Mouse (Mus musculus) megakaryocyte progenitor cell, adult 5-6 weeks (primary cell): ENCODE measurements around the gene Borcs6. TPM values are rescaled to one million over a fixed set of nuclear protein-coding genes. Genes with fewer than 3 reads are reported as not detected.

Source experiments
- ATAC-seq: replicated peaks from 2 replicates; pipeline ENCODE4 v1.8.0; 2016; ENCODE audit warnings: mild to moderate bottlenecking, moderate TSS enrichment, inconsistent platforms; ENCODE audit not compliant: poor library complexity
- total RNA-seq, 2 experiments: library from RNA; stranded (forward) in 1 of 2; stranded (reverse) in 1 of 2; fragments of 157-497, 149-512 nt in 1 of 2; fragments of 200-1000 nt in 1 of 2; gene quantifications; 2 replicates each; pipeline versions ENCODE4 v1.2.3 to v1.2.4; 2015 to 2017

Borcs6 gene
- total RNA-seq, 2 experiments from 2014 or later = 6.7 to 7.6 TPM

DNA sequence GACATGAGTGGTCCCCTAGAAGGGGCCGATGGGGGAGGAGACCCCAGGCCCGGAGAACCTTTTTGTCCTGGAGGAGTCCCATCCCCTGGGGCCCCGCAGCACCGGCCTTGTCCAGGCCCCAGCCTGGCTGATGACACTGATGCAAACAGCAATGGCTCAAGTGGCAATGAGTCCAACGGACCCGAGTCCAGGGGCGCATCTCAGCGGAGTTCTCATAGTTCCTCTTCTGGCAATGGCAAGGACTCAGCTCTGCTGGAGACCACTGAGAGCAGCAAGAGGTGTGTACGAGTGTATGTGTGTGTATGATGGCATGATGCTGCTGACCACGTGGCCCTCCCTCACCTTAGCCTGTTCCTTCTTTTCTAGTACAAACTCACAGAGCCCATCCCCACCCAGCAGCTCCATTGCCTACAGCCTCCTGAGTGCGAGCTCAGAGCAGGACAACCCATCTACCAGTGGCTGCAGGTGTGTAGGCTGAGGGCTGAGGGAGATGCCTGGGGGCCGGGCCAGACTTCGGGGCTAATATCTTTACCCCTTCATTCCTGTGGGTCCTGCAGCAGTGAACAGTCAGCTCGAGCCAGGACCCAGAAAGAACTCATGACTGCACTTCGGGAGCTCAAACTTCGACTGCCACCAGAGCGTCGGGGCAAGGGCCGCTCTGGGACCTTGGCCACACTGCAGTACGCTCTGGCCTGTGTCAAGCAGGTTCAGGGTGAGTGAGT is 41.3 kb downstream of the Borcs6 start:
- ATAC-seq = no peak

DNA sequence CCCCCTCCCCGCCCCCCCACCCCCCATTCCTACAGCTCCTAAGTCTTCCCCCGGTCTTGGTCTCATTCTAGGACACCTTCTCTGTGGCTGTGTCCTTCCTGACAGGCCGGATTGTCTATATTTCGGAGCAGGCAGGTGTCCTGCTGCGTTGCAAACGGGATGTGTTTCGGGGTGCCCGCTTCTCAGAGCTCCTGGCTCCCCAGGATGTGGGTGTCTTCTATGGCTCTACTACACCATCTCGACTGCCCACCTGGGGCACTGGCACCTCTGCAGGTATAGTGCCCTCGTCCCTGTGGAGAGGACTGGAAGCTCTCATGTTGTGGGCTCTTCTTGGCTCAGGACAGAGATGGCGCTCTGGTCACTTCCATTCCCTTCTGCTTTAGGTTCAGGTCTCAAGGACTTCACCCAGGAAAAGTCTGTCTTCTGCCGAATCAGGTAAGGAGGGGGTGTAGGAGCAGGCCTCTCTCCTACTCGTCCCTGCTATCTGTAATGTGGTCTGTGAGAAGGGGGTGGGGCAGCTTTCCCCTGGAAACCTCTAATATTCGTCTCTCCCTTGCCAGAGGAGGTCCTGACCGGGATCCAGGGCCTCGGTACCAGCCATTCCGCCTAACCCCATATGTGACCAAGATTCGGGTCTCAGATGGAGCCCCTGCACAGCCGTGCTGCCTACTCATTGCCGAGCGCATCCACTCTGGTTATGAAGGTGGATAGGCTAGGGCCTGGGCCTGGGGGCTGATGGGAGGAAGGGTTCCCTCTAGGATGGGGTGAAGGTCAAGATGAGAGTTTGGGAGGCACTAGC is 42.3 kb downstream of the Borcs6 start:
- no peak for ATAC-seq

DNA sequence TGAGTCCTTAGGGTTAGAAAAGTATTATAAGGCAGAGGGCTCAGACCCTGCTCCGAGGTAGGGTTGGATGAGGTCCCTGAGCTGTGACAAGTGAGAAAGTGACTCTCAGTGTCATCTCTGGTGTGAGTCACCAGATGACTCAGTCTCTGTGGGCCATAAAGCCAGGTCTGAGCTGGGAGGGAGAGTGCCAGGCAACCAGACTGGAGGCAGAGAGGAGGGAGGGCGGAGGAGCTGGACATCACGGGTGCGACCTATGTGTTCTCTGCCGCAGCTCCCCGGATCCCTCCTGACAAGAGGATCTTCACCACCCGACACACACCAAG is 42.8 kb downstream of the Borcs6 start:
- no peak for ATAC-seq

DNA sequence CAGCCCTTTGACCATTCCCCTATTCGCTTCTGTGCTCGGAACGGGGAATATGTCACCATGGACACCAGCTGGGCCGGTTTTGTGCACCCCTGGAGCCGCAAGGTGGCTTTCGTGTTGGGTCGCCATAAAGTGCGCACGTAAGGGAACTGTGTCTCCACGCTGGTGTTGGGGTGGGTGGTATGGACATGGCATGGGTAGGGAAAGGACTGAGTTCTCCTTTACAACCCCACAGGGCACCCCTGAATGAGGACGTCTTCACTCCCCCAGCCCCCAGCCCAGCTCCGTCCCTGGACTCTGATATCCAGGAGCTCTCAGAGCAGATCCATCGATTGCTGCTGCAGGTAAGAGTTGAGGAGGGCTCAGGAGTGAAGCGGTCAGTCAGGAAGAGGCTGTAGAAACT is 43.6 kb downstream of the Borcs6 start:
- no peak for ATAC-seq

DNA sequence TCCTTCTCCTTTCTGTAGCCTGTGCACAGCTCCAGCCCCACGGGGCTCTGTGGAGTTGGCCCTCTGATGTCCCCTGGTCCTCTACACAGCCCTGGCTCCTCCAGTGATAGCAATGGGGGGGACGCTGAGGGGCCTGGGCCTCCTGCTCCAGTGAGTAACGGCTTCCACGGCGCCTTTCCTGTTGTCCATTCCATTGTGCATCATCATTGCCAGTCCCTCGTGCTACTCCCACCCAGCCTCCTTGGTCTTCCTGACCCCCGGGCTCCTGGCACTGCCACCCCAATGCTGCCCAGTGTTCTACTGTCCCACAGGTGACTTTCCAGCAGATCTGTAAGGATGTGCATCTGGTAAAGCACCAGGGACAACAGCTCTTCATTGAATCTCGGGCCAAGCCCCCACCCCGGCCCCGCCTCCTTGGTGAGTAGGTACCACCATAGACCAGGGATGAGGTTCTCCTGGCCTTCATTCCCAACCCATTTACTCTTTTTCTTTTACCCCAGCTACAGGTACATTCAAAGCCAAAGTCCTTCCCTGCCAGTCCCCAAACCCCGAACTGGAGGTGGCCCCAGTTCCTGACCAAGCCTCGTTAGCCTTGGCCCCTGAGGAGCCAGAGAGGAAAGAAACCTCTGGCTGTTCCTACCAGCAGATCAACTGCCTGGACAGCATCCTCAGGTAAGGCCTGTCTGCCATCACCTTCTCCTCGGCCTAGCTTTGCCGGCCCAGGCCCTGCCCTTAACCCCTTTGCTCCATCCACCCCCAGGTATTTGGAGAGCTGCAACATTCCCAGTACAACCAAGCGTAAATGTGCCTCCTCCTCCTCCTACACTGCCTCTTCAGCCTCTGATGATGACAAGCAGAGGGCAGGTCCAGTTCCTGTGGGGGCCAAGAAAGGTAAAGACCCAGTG is 44.3 kb downstream of the Borcs6 start:
- ATAC-seq = no peak

DNA sequence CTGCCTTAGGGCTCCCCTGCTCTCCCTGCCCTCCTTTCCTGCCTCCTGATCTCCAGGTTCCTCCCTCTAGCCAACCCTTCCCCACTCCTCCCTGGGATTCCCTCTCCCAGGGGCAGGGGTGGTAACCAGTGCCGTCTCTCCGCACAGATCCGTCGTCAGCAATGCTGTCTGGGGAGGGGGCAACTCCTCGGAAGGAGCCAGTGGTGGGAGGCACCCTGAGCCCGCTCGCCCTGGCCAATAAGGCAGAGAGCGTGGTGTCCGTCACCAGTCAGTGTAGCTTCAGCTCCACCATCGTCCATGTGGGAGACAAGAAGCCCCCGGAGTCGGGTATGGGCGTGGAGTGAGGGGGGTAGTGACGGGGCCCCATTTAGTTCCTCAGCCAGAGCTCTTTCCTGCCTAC is 45.0 kb downstream of the Borcs6 start:
- no peak for ATAC-seq

DNA sequence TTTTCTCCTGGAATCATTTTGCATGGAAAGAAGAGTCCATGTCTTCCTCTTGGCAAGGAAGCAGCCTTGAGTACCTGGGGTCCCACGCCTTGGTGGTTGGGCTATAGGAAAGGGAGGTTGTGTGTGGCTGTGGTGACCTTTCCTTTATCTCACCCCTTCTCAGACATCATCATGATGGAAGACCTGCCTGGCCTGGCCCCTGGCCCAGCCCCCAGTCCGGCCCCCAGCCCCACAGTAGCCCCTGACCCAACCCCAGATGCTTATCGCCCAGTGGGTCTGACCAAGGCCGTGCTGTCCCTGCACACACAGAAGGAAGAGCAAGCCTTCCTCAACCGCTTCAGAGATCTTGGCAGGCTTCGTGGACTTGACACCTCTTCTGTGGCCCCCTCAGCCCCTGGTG is 45.7 kb downstream of the Borcs6 start:
- ATAC-seq = no peak

DNA sequence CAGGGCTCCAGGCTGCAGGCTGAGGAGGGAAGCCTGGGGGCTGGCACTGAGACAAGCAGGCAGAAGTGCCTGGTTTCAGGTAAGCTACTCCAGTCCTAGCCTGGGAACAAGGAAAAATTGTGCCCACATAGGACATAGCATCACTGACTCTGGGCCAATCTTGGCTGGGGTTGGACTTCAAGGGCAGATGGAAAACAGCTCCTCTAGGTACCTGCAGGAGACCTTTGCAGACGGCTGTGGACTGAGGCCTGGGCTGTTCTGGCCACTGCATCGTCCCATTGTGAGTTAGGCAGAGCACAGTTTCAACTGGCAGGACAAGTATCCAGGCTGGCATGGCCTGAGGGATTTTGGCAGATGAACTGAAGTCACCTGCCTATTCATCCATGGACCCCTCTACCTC is 46.3 kb downstream of the Borcs6 start:
- ATAC-seq = no peak

DNA sequence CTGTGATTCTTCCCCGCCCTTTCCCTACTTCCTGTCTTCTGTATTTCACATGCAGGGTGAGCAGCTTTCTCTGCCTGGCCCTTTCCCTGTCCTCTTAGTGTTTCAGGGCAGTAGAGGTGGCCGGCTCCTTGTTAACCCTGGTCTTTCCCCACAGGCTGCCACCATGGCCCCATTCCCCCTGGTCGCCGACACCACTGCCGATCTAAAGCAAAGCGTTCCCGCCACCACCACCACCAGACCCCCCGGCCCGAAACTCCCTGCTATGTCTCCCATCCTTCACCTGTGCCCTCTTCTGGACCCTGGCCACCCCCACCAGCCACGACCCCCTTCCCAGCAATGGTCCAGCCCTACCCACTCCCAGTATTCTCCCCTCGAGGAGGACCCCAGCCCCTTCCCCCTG is 46.8 kb downstream of the Borcs6 start:
- ATAC-seq = no peak

DNA sequence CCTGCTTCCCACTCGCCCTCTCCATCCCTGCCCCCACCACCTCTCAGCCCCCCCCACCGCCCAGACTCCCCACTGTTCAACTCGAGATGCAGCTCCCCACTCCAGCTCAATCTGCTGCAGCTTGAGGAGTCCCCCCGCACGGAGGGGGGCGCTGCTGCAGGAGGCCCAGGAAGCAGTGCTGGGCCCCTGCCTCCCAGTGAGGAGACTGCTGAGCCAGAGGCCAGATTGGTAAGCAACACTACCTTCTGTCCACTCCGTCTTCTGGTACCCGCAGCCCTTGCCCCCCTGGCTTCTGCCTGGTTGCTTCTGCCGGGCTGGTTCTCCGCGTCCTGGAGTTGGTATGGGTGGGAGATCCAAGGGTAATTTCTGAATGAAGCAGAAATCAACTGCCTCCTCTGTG is 47.3 kb downstream of the Borcs6 start:
- no peak for ATAC-seq

DNA sequence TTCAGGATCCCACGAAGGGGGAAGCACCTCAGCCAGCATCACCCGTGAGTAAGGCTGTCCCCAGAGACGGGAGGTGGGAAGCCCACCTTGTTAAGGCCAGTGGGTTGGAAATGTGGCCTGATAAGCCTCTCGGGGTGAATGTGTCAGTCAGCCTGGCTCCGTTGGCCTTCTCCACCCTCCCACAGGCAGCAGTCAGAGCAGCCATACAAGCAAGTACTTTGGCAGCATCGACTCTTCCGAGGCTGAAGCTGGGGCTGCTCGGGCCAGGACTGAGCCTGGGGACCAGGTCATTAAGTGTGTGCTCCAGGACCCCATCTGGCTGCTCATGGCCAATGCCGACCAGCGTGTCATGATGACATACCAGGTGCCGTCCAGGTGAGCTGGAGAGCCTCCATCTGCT is 48.2 kb downstream of the Borcs6 start:
- ATAC-seq = no peak

DNA sequence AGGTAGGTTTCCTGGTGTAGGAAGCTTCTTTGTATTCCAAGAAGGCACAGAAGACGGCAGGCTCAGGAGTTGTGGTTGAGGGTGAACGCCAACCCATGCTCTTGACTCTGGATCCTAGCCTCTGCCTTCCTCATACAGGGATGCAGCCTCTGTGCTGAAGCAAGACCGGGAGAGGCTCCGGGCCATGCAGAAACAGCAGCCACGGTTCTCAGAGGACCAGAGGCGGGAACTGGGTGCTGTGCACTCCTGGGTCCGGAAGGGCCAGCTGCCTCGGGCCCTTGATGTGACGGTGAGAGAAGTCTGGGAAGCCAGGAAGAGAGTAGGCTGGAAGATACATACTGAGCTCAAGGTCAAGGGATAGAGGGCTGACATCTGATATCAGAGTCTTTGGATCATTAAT is 48.7 kb downstream of the Borcs6 start:
- no peak for ATAC-seq

DNA sequence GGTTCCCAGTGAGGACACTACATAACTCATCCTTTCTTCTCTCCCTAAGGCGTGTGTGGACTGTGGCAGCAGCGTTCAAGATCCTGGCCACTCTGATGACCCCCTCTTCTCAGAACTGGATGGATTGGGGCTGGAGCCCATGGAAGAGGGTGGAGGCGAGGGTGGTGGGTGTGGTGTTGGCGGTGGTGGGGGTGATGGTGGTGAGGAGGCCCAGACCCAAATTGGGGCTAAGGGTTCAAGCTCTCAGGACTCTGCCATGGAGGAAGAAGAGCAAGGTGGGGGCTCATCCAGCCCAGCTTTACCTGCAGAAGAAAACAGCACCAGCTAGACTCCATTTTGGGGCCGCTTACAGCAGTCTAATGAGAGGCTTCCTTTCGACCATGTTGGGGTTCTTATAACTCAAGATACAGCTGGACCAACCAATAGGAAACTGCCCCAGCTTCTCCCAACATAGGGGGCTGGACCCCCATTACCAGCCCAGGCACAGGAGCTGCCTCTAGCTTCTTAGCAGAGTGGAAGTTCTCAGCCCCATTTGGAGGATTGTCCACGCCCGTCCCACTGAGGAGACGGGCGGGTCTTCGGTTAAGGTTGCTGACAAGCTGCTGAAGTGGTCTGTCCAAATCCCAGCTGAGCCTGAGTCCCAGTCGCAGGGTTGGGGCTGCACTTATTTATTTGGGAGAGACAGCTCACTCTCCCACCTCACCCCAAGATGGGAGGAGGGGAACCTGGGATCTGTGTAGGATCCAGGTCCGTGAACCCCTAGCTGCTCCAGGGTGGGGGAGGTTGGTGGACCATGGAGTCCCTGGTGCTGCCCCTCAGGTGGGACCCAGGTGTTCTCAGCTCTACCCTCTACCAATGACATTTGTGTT is 49.7 kb downstream of the Borcs6 start:
- no peak for ATAC-seq

DNA sequence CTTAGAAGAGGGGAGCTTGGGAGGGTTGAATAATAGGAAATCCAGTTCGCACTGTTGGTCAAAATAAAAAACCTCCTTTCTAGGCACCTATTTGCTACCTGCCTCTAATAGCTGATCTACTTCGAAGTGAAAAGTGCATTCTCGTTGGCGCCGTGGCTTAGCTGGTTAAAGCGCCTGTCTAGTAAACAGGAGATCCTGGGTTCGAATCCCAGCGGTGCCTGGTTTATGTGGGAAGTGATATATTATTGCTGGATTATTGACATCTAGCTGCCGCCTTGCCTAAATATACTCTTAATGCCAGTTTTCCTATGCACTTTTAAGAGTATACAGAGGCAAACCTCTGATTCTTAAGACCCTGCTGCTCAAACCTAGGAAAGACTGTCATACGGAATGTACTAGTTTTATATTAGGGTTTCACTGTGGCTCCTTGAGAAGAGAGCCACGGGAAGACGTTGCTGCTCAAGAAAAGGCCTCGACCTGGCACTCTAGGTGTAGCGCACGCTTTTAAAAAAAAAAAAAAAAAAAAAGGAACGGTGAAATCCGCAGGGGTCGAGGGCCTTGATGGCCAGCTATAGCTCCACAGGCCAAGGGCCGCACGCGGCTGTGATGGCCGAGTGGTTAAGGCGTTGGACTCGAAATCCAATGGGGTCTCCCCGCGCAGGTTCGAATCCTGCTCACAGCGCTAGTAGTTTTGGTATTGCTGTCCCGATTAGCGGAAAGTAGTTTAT is 51.0 kb downstream of the Borcs6 start:
- peak; percentile 88 for ATAC-seq

Other genes starting within 250 kb of the Borcs6 start
- gene Ndel1, start 187.9 kb upstream of the Borcs6 start, total RNA-seq (2015) = 26.2 and 28.0 TPM in 2 replicates
- 35.9 and 40.5 TPM in 2 replicates for gene Ndel1, start 187.9 kb upstream of the Borcs6 start, total RNA-seq (2017)
- not detected in 2 replicates for gene Rnf222, start 171.2 kb upstream of the Borcs6 start, total RNA-seq (2015)
- gene Rnf222, start 171.2 kb upstream of the Borcs6 start, total RNA-seq (2017) = not detected in 2 replicates
- 3,945 and 4,034 TPM in 2 replicates for gene Rpl26, start 158.1 kb upstream of the Borcs6 start, total RNA-seq (2015)
- gene Rpl26, start 158.1 kb upstream of the Borcs6 start, total RNA-seq (2017) = 6,407 and 6,432 TPM in 2 replicates
- not detected in 2 replicates for gene Odf4, start 132.6 kb upstream of the Borcs6 start, total RNA-seq (2015)
- not detected in 2 replicates for gene Odf4, start 132.6 kb upstream of the Borcs6 start, total RNA-seq (2017)
- not detected in 2 replicates for gene Arhgef15, start 102.2 kb upstream of the Borcs6 start, total RNA-seq (2015)
- gene Arhgef15, start 102.2 kb upstream of the Borcs6 start, total RNA-seq (2017) = 0.04 and 0.98 TPM in 2 replicates
- gene Slc25a35, start 91.6 kb upstream of the Borcs6 start, total RNA-seq (2015) = 2.2 and 2.8 TPM in 2 replicates
- 0.30 and 0.75 TPM in 2 replicates for gene Slc25a35, start 91.6 kb upstream of the Borcs6 start, total RNA-seq (2017)
- gene Rangrf, start 84.5 kb upstream of the Borcs6 start, total RNA-seq (2015) = 91.0 and 123 TPM in 2 replicates
- 46.3 and 54.1 TPM in 2 replicates for gene Rangrf, start 84.5 kb upstream of the Borcs6 start, total RNA-seq (2017)
- gene Pfas, start 51.3 kb upstream of the Borcs6 start, total RNA-seq (2015) = 24.8 and 31.3 TPM in 2 replicates
- 34.9 and 48.8 TPM in 2 replicates for gene Pfas, start 51.3 kb upstream of the Borcs6 start, total RNA-seq (2017)
- gene Ctc1, start 43.8 kb upstream of the Borcs6 start, total RNA-seq (2015) = 27.8 and 33.7 TPM in 2 replicates
- gene Ctc1, start 43.8 kb upstream of the Borcs6 start, total RNA-seq (2017) = 21.2 and 27.2 TPM in 2 replicates
- gene Aurkb, start 14.1 kb upstream of the Borcs6 start, total RNA-seq (2015) = 100 and 103 TPM in 2 replicates
- gene Aurkb, start 14.1 kb upstream of the Borcs6 start, total RNA-seq (2017) = 103 and 128 TPM in 2 replicates
- 18.6 and 23.4 TPM in 2 replicates for gene Tmem107, start 11.1 kb downstream of the Borcs6 start, total RNA-seq (2015)
- 23.9 and 40.6 TPM in 2 replicates for gene Tmem107, start 11.1 kb downstream of the Borcs6 start, total RNA-seq (2017)
- 36.6 and 41.2 TPM in 2 replicates for gene Vamp2, start 28.8 kb downstream of the Borcs6 start, total RNA-seq (2015)
- gene Vamp2, start 28.8 kb downstream of the Borcs6 start, total RNA-seq (2017) = 8.2 and 12.8 TPM in 2 replicates
- gene Per1, start 35.5 kb downstream of the Borcs6 start, total RNA-seq (2015) = 8.3 and 8.8 TPM in 2 replicates
- 4.0 and 4.8 TPM in 2 replicates for gene Per1, start 35.5 kb downstream of the Borcs6 start, total RNA-seq (2017)
- not detected in 2 replicates for gene Hes7, start 60.7 kb downstream of the Borcs6 start, total RNA-seq (2015)
- gene Hes7, start 60.7 kb downstream of the Borcs6 start, total RNA-seq (2017) = not detected in 2 replicates
- not detected in 2 replicates for gene 9130213A22Rik, start 62.9 kb downstream of the Borcs6 start, total RNA-seq (2015)
- not detected in 2 replicates for gene 9130213A22Rik, start 62.9 kb downstream of the Borcs6 start, total RNA-seq (2017)
- gene Aloxe3, start 66.2 kb downstream of the Borcs6 start, total RNA-seq (2015) = not detected in 2 replicates
- gene Aloxe3, start 66.2 kb downstream of the Borcs6 start, total RNA-seq (2017) = not detected in 2 replicates
- not detected in 2 replicates for gene Alox12b, start 97.3 kb downstream of the Borcs6 start, total RNA-seq (2015)
- gene Alox12b, start 97.3 kb downstream of the Borcs6 start, total RNA-seq (2017) = not detected in 2 replicates
- gene Alox8, start 138.1 kb downstream of the Borcs6 start, total RNA-seq (2015) = 0.07 TPM in 1 of 2 replicates, not detected in the other
- gene Alox8, start 138.1 kb downstream of the Borcs6 start, total RNA-seq (2017) = 0.44 TPM in 1 of 2 replicates, not detected in the other
- 0.10 TPM in 1 of 2 replicates, not detected in the other for gene Gucy2e, start 177.3 kb downstream of the Borcs6 start, total RNA-seq (2015)
- gene Gucy2e, start 177.3 kb downstream of the Borcs6 start, total RNA-seq (2017) = 0.03 TPM in 1 of 2 replicates, not detected in the other